Mouse (Mus musculus): ENCODE measurements at regions not wholly inside any gene's neighbourhood (a gene's known extent, or its start where the extent isn't known, plus 50 kb on each side); places are given as distances from the start of the nearest gene placed in this dataset.

GRCm38 (mm10) chr11:19531255-19532003, 392.7 kb upstream of the Spred2 start:
- peak; percentile 57 for DNase-seq (ENCODE audit: extremely low read depth)
- no peaks in the 10 kb centered on the region for H3K36me3 ChIP-seq (replicated peaks in 1 of 2; ENCODE audit: control insufficient read depth in 1 of 2, insufficient read depth in 1 of 2, low read length in 1 of 2)
- TF ChIP-seq MXI1 (IDR thresholded peaks at IDR 0.05; ENCODE audit: low read depth, low read length) (peak; percentile 57; the same call in 1 of the 2 replicates), POLR2AphosphoS2 (IDR thresholded peaks at IDR 0.05; ENCODE audit: low read depth, low read length) (no peak), ZMIZ1 (IDR thresholded peaks at IDR 0.05; ENCODE audit: low read depth, low read length) (peak; percentile 58; the same call in 1 of the 2 replicates), TCF12 (IDR thresholded peaks at IDR 0.05; ENCODE audit: low read depth, low read length) (peak; percentile 38; the same call in 1 of the 2 replicates), BHLHE40 (IDR thresholded peaks at IDR 0.05; ENCODE audit: low read depth, low read length) (peak; percentile 12; the same call in 1 of the 2 replicates), CHD2 (IDR thresholded peaks at IDR 0.05; ENCODE audit: low read length) (no peak; the same call in 1 of the 2 replicates), UBTF (IDR thresholded peaks at IDR 0.05; ENCODE audit: low read depth, low read length) (no peak), GABPA (IDR thresholded peaks at IDR 0.05; ENCODE audit: insufficient replicate concordance, low read depth, low read length) (no peak), PAX5 (IDR thresholded peaks at IDR 0.05; ENCODE audit: low read length) (no peak), RCOR1 (conservative IDR thresholded peaks at IDR 0.05; ENCODE audit: low read depth, low read length) (0 out of 2 replicates have a peak, but pooled peaks have one; percentile 61), JUND (conservative IDR thresholded peaks at IDR 0.05; ENCODE audit: low read depth, low read length) (0 out of 2 replicates have a peak, but pooled peaks have one; percentile 6), KAT2A (IDR thresholded peaks at IDR 0.05; ENCODE audit: insufficient replicate concordance, low read length) (0 out of 2 replicates have a peak, but pooled peaks have one; percentile 9), USF2 (conservative IDR thresholded peaks at IDR 0.05; ENCODE audit: low read depth, low read length) (no peak), JUN (IDR thresholded peaks at IDR 0.05; ENCODE audit: insufficient read depth, low read depth, low read length) (no peak), CTCF (conservative IDR thresholded peaks at IDR 0.05 in 1 of 2, IDR thresholded peaks at IDR 0.05 in 1 of 2; ENCODE audit: low read depth in 2 of 2, low read length in 2 of 2) (no peak), IRF4 (IDR thresholded peaks at IDR 0.05; ENCODE audit: low read depth, low read length) (peak; percentile 74; the same call in 1 of the 2 replicates), CHD1 (IDR thresholded peaks at IDR 0.05; ENCODE audit: low read depth, low read length) (peak; percentile 86; the same call in 1 of the 2 replicates), E2F4 (IDR thresholded peaks at IDR 0.05; ENCODE audit: insufficient replicate concordance, low read depth, low read length) (no peak), ZNF384 (IDR thresholded peaks at IDR 0.05; ENCODE audit: low read depth, low read length) (peak; percentile 82), RAD21 (IDR thresholded peaks at IDR 0.05; ENCODE audit: low read depth, low read length) (no peak; the same call in 1 of the 2 replicates), POLR2A (IDR thresholded peaks at IDR 0.05; ENCODE audit: low read depth, low read length) (no peak), HCFC1 (IDR thresholded peaks at IDR 0.05; ENCODE audit: low read depth, low read length) (peak; percentile 9; the same call in 1 of the 2 replicates), ZC3H11A (IDR thresholded peaks at IDR 0.05; ENCODE audit: low read depth, low read length) (no peak), ZKSCAN1 (IDR thresholded peaks at IDR 0.05; ENCODE audit: borderline replicate concordance, low read depth, low read length) (no peak), ETS1 (conservative IDR thresholded peaks at IDR 0.05; ENCODE audit: low read depth, low read length) (peak; percentile 26), NELFE (IDR thresholded peaks at IDR 0.05; ENCODE audit: low read depth, low read length) (no peak; the same call in 1 of the 2 replicates), MAFK (IDR thresholded peaks at IDR 0.05; ENCODE audit: insufficient replicate concordance, low read length) (no peak), SIN3A (IDR thresholded peaks at IDR 0.05; ENCODE audit: low read length) (peak; percentile 79), MYC (IDR thresholded peaks at IDR 0.05; ENCODE audit: low read depth, low read length) (peak; percentile 15; the same call in 1 of the 2 replicates), USF1 (IDR thresholded peaks at IDR 0.05; ENCODE audit: low read depth, low read length) (no peak), MAZ (IDR thresholded peaks at IDR 0.05; ENCODE audit: low read depth, low read length) (no peak), MEF2A (IDR thresholded peaks at IDR 0.05; ENCODE audit: borderline replicate concordance, low read depth, low read length) (peak; percentile 46; the same call in 1 of the 2 replicates), TBP (conservative IDR thresholded peaks at IDR 0.05; ENCODE audit: low read depth, low read length) (no peak), ELF1 (IDR thresholded peaks at IDR 0.05; ENCODE audit: low read depth, low read length) (peak; percentile 52), EP300 (IDR thresholded peaks at IDR 0.05; ENCODE audit: low read length) (peak; percentile 62; the same call in 1 of the 2 replicates), MAX (IDR thresholded peaks at IDR 0.05; ENCODE audit: low read length) (no peak), SMC3 (IDR thresholded peaks at IDR 0.05; ENCODE audit: low read depth, low read length) (no peak; the same call in 1 of the 2 replicates), NRF1 (IDR thresholded peaks at IDR 0.05; ENCODE audit: low read depth, low read length) (peak; percentile 36; the same call in 1 of the 2 replicates)
- dilution Hi-C loops (cut with MboI; ENCODE audit: extremely low pct_ligation_motif_present, extremely low pct_unique_long_range_greater_than_20kb, low sequenced_read_pairs) (no loop called here), in situ Hi-C loops (cut with MboI; ENCODE audit: low pct_ligation_motif_present, low pct_unique_long_range_greater_than_20kb, low sequenced_read_pairs) (loop anchor here (5.0 to 10.0 kb wide), 4 partner anchors 194 to 807 kb away; no protein-coding TSS in a partner anchor)
- peak overlapping the region; percentile 10 for H3K27ac ChIP-seq (ENCODE audit: insufficient read depth, low read depth)
- H3K9me3 ChIP-seq (replicated peaks; ENCODE audit: low read length) = no peaks in the 10 kb centered on the region
- H3K4me2 ChIP-seq (ENCODE audit: insufficient read depth, low read depth, poor library complexity, severe bottlenecking) = peak overlapping the region; percentile 64
- peak overlapping the region; percentile 7 for H3K9ac ChIP-seq (ENCODE audit: insufficient read depth, low read depth)
- H3K79me2 ChIP-seq (replicated peaks; ENCODE audit: control insufficient read depth, extremely low read depth, insufficient read depth, poor library complexity, severe bottlenecking) = no peaks in the 10 kb centered on the region
- peaks cover 18 to 48% of the 10 kb centered on the region in 2 experiments for H3K4me1 ChIP-seq (ENCODE audit: control insufficient read depth in 1 of 2, insufficient read depth in 2 of 2)
- no peaks in the 10 kb centered on the region for H3K27me3 ChIP-seq (replicated peaks)
- no peak overlapping the region for H3K4me3 ChIP-seq (replicated peaks in 1 of 3; ENCODE audit: low read depth in 2 of 3, low read length in 2 of 3, poor library complexity in 1 of 3)
